Mouse (Mus musculus) liver, embryonic 14.5 days (tissue): ENCODE data around the gene Lgals9. TPM values are rescaled to one million over a fixed set of nuclear protein-coding genes. Genes with fewer than 3 reads are reported as not detected.
"Not testable (repeated sequence)": the region's sequence is repeated elsewhere in the genome, so short reads cannot be mapped to it uniquely, and the experiment has no call there.

Experiments
- ATAC-seq: fragments of 200-750 bp; cut with Nextera tagmentation; 2 replicates; pipeline ENCODE4 v1.8.0; 2017; ENCODE audit warnings: moderate number of reproducible peaks, mild to moderate bottlenecking, moderate library complexity; ENCODE audit not compliant: insufficient read depth
- DNase-seq, 3 experiments: peaks; one replicate each; pipeline ENCODE4 v3.0.0-alpha.2; 2012 to 2013; ENCODE audit warnings: low read depth in 3 of 3, low spot score in 3 of 3
- H3K27ac ChIP-seq: fragments of 300-500 bp; sonication (generic); 2 replicates; pipeline ENCODE4 v1.5.1; 2014; ENCODE audit warnings: moderate library complexity, mild to moderate bottlenecking, control low read depth, inconsistent platforms
- H3K27me3 ChIP-seq: fragments of 300-500 bp; sonication (generic); 2 replicates; pipeline ENCODE4 v1.6.1; 2014; ENCODE audit warnings: mild to moderate bottlenecking, low read length, moderate library complexity; ENCODE audit not compliant: control insufficient read depth, insufficient read depth
- H3K36me3 ChIP-seq: fragments of 300-500 bp; sonication (generic); replicated peaks from 2 replicates; pipeline ENCODE4 v1.6.1; 2014; ENCODE audit warnings: low read depth; ENCODE audit not compliant: control insufficient read depth, insufficient read depth
- H3K4me1 ChIP-seq, 2 experiments: fragments of 200-500 bp in 1 of 2; fragments of 300-500 bp in 1 of 2; sonication (generic) in 1 of 2; replicated peaks; 2 replicates each; pipeline ENCODE4 v1.6.1; 2012 to 2014; ENCODE audit warnings: antibody characterized with exemption in 1 of 2, inconsistent platforms in 1 of 2, low read length in 1 of 2; ENCODE audit not compliant: control insufficient read depth in 2 of 2, insufficient read depth in 2 of 2
- H3K4me2 ChIP-seq: fragments of 300-500 bp; sonication (generic); 2 replicates; pipeline ENCODE4 v1.6.1; 2014; ENCODE audit warnings: low read depth, mild to moderate bottlenecking, control low read depth, moderate library complexity
- H3K4me3 ChIP-seq, 2 experiments: fragments of 200-500 bp in 1 of 2; fragments of 300-500 bp in 1 of 2; sonication (generic) in 1 of 2; 2 replicates each; pipeline ENCODE4 v1.5.1; 2012 to 2014; ENCODE audit warnings: low read depth in 2 of 2, low read length in 2 of 2, mild to moderate bottlenecking in 2 of 2, control low read depth in 1 of 2, inconsistent platforms in 1 of 2, moderate library complexity in 1 of 2; ENCODE audit not compliant: insufficient read depth in 1 of 2
- H3K9ac ChIP-seq: fragments of 300-500 bp; sonication (generic); replicated peaks from 2 replicates; pipeline ENCODE4 v1.6.1; 2014; ENCODE audit warnings: mild to moderate bottlenecking, control low read depth, moderate library complexity
- H3K9me3 ChIP-seq: fragments of 300-500 bp; sonication (generic); 2 replicates; pipeline ENCODE4 v1.6.1; 2016; ENCODE audit warnings: low read length, mixed read lengths; ENCODE audit not compliant: control insufficient read depth
- CTCF ChIP-seq: IDR thresholded peaks from 2 replicates; pipeline ENCODE4 v1.5.1; 2016; ENCODE audit warnings: antibody characterized with exemption, low read depth, control low read depth
- EP300 ChIP-seq: IDR thresholded peaks from 2 replicates; pipeline ENCODE4 v1.6.1; 2016; ENCODE audit warnings: antibody characterized with exemption, low read depth
- WGBS: fragments of 180-500 bp; shearing (Covaris S2); extraction: QIAGEN DNeasy Blood & Tissue Kit; methylation state at CpG from one replicate; pipeline ENCODE4 v1.1.7; 2014; ENCODE audit not compliant: insufficient replicate concordance; 5-methylcytosine and 5-hydroxymethylcytosine counted together
- polyA plus RNA-seq, 2 experiments: library from polyadenylated mRNA; depleted of rRNA in 1 of 2; stranded (reverse) in 1 of 2; unstranded in 1 of 2; fragments of >200 nt; fragmentation: Nextera tagmentation in 1 of 2; extraction: Ambion mirVana in 1 of 2; gene quantifications; 2 replicates each; pipeline versions ENCODE4 v1.2.1 to v1.2.3; 2012 to 2014

The Lgals9 gene
- polyA plus RNA-seq, 2 experiments, result 58.5 to 93.6 TPM

- Histone ChIP-seq H3K27me3 (no peaks in the 10 kb centered on the region), H3K9ac (no peak overlapping the region), H3K4me2 (no peak overlapping the region), H3K4me3 (no peak overlapping the region), H3K27ac (no peak overlapping the region), H3K9me3 (no peaks in the 10 kb centered on the region), H3K36me3 (no peaks in the 10 kb centered on the region), H3K4me1 (no peaks in the 10 kb centered on the region; a peak in 1 of 4 replicates)
- ATAC-seq, result no peak
- DNase-seq, result no peak
- WGBS, result 47% methylated on average over 9 of the region's 9 CpGs
- no peak for TF ChIP-seq CTCF
- TF ChIP-seq EP300, result no peak
Observed at GRCm38 (mm10) chr11:79013806-79014205, 29.1 kb upstream of the Lgals9 start.

- H3K9me3 ChIP-seq, result no peaks in the 10 kb centered on the region
- no peaks in the 10 kb centered on the region for H3K36me3 ChIP-seq
- no peak for TF ChIP-seq EP300
- no peak for TF ChIP-seq CTCF
- no peak overlapping the region for H3K27ac ChIP-seq
- no peak overlapping the region for H3K4me2 ChIP-seq
- H3K4me1 ChIP-seq, result peaks cover 0 to 7% of the 10 kb centered on the region in 2 experiments; a peak in 3 of 4 replicates
- ATAC-seq, result no peak
- H3K27me3 ChIP-seq, result no peaks in the 10 kb centered on the region
- no peak for DNase-seq
- no peak overlapping the region for H3K9ac ChIP-seq
- H3K4me3 ChIP-seq, result no peak overlapping the region
Observed at GRCm38 (mm10) chr11:79013056-79013455, 28.3 kb upstream of the Lgals9 start.

GRCm38 (mm10) chr11:79012529-79012928, 27.8 kb upstream of the Lgals9 start:
- H3K36me3 ChIP-seq, result no peaks in the 10 kb centered on the region
- ATAC-seq (no peak), DNase-seq (no peak)
- peaks cover 0 to 11% of the 10 kb centered on the region in 2 experiments; a peak in 3 of 4 replicates for H3K4me1 ChIP-seq
- no peak overlapping the region for H3K9ac ChIP-seq
- no peak overlapping the region for H3K4me2 ChIP-seq
- H3K4me3 ChIP-seq, result no peak overlapping the region
- H3K27me3 ChIP-seq, result no peaks in the 10 kb centered on the region
- TF ChIP-seq EP300, result no peak
- H3K9me3 ChIP-seq, result no peaks in the 10 kb centered on the region
- no peak overlapping the region for H3K27ac ChIP-seq
- 89% methylated on average over 2 of the region's 2 CpGs for WGBS

- Histone ChIP-seq H3K4me1 (peaks cover 5 to 29% of the 10 kb centered on the region in 2 experiments), H3K27ac (no peak overlapping the region)
- no peak for ATAC-seq
Observed at GRCm38 (mm10) chr11:79008891-79009290, 24.1 kb upstream of the Lgals9 start.

GRCm38 (mm10) chr11:79008007-79008775, 23.4 kb upstream of the Lgals9 start:
- no peak overlapping the region for H3K9ac ChIP-seq
- DNase-seq (no peak), ATAC-seq (peak; percentile 35; the same call in 1 of the 2 replicates)
- H3K4me3 ChIP-seq, result no peak overlapping the region
- 44% methylated on average over 6 of the region's 6 CpGs for WGBS
- H3K36me3 ChIP-seq, result no peaks in the 10 kb centered on the region
- no peak overlapping the region for H3K4me2 ChIP-seq
- no peak overlapping the region for H3K27ac ChIP-seq
- TF ChIP-seq CTCF (no peak), EP300 (no peak)
- H3K9me3 ChIP-seq, result no peaks in the 10 kb centered on the region
- H3K27me3 ChIP-seq, result no peaks in the 10 kb centered on the region
- peaks cover 11 to 36% of the 10 kb centered on the region in 2 experiments for H3K4me1 ChIP-seq

More at GRCm38 (mm10) chr11:79008891-79009290, 24.1 kb upstream of the Lgals9 start:
- Histone ChIP-seq H3K4me3 (no peak overlapping the region), H3K36me3 (no peaks in the 10 kb centered on the region), H3K4me2 (no peak overlapping the region), H3K27me3 (no peaks in the 10 kb centered on the region), H3K9ac (no peak overlapping the region), H3K9me3 (no peaks in the 10 kb centered on the region)
- WGBS, result 71% methylated on average over 7 of the region's 7 CpGs
- TF ChIP-seq CTCF, result no peak
- no peak for TF ChIP-seq EP300
- DNase-seq, result no peak

- H3K4me3 ChIP-seq, H3K9me3 ChIP-seq, H3K9ac ChIP-seq, DNase-seq, ATAC-seq, H3K36me3 ChIP-seq, H3K27me3 ChIP-seq, H3K4me2 ChIP-seq, H3K27ac ChIP-seq: not testable (repeated sequence)
- WGBS, result 80% methylated on average over 3 of the region's 3 CpGs
- H3K4me1 ChIP-seq, result peaks cover 11 to 43% of the 10 kb centered on the region in 2 experiments
Observed at GRCm38 (mm10) chr11:79007356-79007755, 22.6 kb upstream of the Lgals9 start.
